Mouse (Mus musculus): Measurements from ENCODE around the gene Ppl. TPM values are rescaled to one million over a fixed set of nuclear protein-coding genes. Genes with fewer than 3 reads are reported as not detected.
A peak's percentile ranks its signal among the peaks of the same experiment; 100 is the strongest.

Gene Ppl
- 1 to 10 TPM; 2.0 to 6.5 TPM for total RNA-seq (2021)
- polyA plus RNA-seq (2012; rRNA removed) = 0.59 and 0.66 TPM in 2 replicates
- long read RNA-seq, full-length matches to known transcripts = 1 of 1 reads
- long read RNA-seq, partial matches to known transcripts = 0 of 1 reads
- long read RNA-seq, other reads (novel, unspliced or antisense) = 0 of 1 reads

- peak; percentile 69 for DNase-seq
These were observed at the start of gene Ppl for GRCm38 (mm10) chr16:5132401-5132801. TSS of gene Ppl (minus strand) at chr16:5132421.

GRCm38 (mm10) chr16:5172636-5173035, 40.4 kb upstream of the Ppl start:
- no peak for DNase-seq

- DNase-seq = peak; percentile 52
These were observed 36.6 kb upstream of the Ppl start for GRCm38 (mm10) chr16:5168829-5169228.

- DNase-seq = peak; percentile 57
These were observed 35.8 kb upstream of the Ppl start for GRCm38 (mm10) chr16:5168038-5168437.

GRCm38 (mm10) chr16:5164327-5164726, 32.1 kb upstream of the Ppl start:
- DNase-seq = no peak

- DNase-seq = peak; percentile 64
These were observed 27.0 kb upstream of the Ppl start for GRCm38 (mm10) chr16:5159248-5159647.

GRCm38 (mm10) chr16:5157113-5157512, 24.9 kb upstream of the Ppl start:
- DNase-seq = no peak

- no peak for DNase-seq
These were observed 24.3 kb upstream of the Ppl start for GRCm38 (mm10) chr16:5156495-5156894.

GRCm38 (mm10) chr16:5155014-5155413, 22.8 kb upstream of the Ppl start:
- DNase-seq = no peak

GRCm38 (mm10) chr16:5153299-5154026, 21.2 kb upstream of the Ppl start:
- no peak for DNase-seq

GRCm38 (mm10) chr16:5150544-5150943, 18.3 kb upstream of the Ppl start:
- DNase-seq = no peak

- no peak for DNase-seq
These were observed 14.8 kb upstream of the Ppl start, which contains the start of gene Sec14l5 for GRCm38 (mm10) chr16:5147037-5147385. TSS of gene Sec14l5 (plus strand) at chr16:5147109.

GRCm38 (mm10) chr16:5146367-5147036, 14.3 kb upstream of the Ppl start:
- DNase-seq = peak; percentile 91

GRCm38 (mm10) chr16:5145570-5145969, 13.3 kb upstream of the Ppl start:
- DNase-seq = peak; percentile 67

GRCm38 (mm10) chr16:5139741-5140140, 7.5 kb upstream of the Ppl start:
- peak; percentile 67 for DNase-seq

GRCm38 (mm10) chr16:5137006-5137540, 4.9 kb upstream of the Ppl start:
- DNase-seq = no peak

- peak; percentile 92 for DNase-seq
These were observed 4.3 kb upstream of the Ppl start for GRCm38 (mm10) chr16:5136505-5136904.

GRCm38 (mm10) chr16:5135551-5136261, 3.5 kb upstream of the Ppl start:
- peak; percentile 53 for DNase-seq

- peak; percentile 87 for DNase-seq
These were observed 2.6 kb upstream of the Ppl start for GRCm38 (mm10) chr16:5134623-5135330.

- DNase-seq = no peak
These were observed 834 bp downstream of the Ppl start for GRCm38 (mm10) chr16:5131251-5131922.

- DNase-seq = peak; percentile 82
These were observed 1.5 kb downstream of the Ppl start for GRCm38 (mm10) chr16:5130766-5131165.
